Mouse (Mus musculus): Measurements from ENCODE around the gene Dbndd2. TPM values are rescaled to one million over a fixed set of nuclear protein-coding genes. Genes with fewer than 3 reads are reported as not detected.

Gene Dbndd2
- polyA plus RNA-seq (2015; fragmentation: Nextera tagmentation; extraction: Ambion mirVana): 8.8 and 10.1 TPM in 2 replicates

DNA sequence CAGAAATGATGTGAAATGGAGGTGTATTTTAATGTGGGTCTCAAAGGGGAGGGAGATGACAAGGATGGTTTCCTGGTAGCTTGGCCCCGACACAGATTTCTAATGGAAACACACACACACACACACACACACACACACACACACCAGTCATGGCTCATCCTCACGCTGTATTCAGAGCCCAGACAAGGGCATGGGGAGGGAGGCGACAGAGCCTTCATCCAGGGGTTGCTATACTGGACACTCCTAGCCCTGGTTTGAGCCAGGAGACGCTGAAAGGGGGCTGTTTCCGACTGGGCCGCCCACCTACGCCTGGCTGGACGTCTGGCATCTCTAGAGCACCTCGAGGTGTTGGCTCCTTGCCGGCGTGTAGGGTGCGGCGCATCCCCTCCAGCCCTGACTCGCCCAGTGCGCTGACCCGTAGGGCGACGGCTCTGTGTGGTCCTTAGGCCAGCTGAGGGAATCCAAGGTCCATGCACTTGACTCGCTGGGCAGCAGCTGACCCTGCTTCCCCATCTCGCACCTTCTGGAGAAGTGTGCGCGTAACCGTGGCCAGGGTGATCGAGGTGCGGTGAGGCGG, at the start of gene Dbndd2:
Dbndd2 (plus strand) TSS at position 426 of the 577 bp plus-strand sequence.
- peak; percentile 74; the same call in 1 of the 2 replicates for ATAC-seq (ENCODE audit: borderline replicate concordance, extremely low read depth, low FRiP score, low TSS enrichment)
- WGBS: 3% methylated on average over 26 of the region's 26 CpGs
- Histone ChIP-seq H3K27ac (0 out of 2 replicates have a peak within 1 kb of the TSS, but pooled peaks have one; percentile 5), H3K9ac (peak within 1 kb of the TSS; percentile 54), H3K4me1 (peaks cover 10% of the 10 kb centered on the region), H3K36me3 (peaks cover 3% of the 10 kb centered on the region; the same call in 1 of the 2 replicates), H3K9me3 (no peaks in the 10 kb centered on the region), H3K4me3 (peak within 1 kb of the TSS; percentile 82), H3K4me2 (peak within 1 kb of the TSS; percentile 100), H3K27me3 (peaks cover 26% of the 10 kb centered on the region)

DNA sequence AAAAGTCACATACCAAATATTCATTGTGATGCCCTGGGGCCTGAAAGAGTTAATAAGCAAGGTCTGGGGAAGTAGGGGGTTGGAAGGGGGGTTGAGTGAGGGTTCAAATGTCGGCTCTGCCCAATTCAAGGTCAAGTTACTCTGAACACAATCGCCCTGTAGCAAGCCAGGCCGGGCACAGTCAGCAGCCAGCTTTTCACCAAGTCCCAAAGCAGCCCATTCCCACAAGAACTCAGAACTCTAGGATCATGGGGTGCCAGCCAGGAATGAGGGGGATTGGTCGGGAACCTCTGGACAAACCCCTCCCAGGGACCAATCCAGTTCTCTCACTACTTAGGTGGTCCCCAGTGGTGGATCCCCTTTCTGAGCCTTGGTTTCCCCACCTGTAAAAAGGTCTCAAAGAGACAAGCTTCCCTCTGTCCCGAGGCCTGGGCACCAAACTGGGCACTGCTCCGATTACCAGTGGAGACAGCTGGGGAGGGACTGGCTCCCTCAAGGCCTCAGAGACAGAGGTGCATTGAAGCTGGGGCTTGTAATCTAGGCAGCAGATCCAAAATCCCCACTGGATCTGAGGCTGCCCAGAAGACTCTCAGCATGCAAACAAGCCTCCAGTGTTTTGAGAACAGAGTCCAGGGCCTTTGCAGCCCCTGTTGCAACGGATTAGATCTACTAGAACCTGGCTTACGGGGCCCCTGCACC, 49.5 kb upstream of the Dbndd2 start:
- H3K9ac ChIP-seq: no peak overlapping the region
- ATAC-seq (ENCODE audit: borderline replicate concordance, extremely low read depth, low FRiP score, low TSS enrichment): no peak
- no peaks in the 10 kb centered on the region for H3K36me3 ChIP-seq
- no peak overlapping the region for H3K4me3 ChIP-seq
- no peaks in the 10 kb centered on the region for H3K9me3 ChIP-seq
- H3K4me1 ChIP-seq: peaks cover 94% of the 10 kb centered on the region
- H3K27me3 ChIP-seq: no peaks in the 10 kb centered on the region
- peak overlapping the region; percentile 17; the same call in 1 of the 2 replicates for H3K4me2 ChIP-seq
- WGBS: 23% methylated on average over 8 of the region's 8 CpGs
- H3K27ac ChIP-seq: peak overlapping the region; percentile 35; the same call in 1 of the 2 replicates

DNA sequence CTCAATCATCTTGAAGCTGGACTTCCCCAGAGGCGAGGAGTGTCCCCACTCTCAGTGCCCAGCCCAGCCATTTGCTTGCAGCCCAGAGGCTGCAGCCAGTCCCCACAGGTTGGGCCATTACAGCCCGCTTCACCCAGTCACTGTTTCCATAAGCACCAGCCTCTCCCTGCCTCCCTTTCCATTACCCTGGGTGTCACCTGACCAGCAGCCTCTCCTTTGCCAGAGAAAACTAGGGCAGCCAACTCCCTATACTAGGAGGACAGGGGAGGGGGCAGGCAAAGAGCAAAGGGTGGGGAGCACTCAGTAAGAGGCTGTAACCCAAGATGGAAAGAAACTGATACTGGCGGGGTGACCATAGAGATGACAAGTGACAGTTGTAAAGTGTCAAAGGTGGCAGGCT, 48.9 kb upstream of the Dbndd2 start:
- WGBS: 45% methylated on average over 3 of the region's 3 CpGs
- no peaks in the 10 kb centered on the region for H3K36me3 ChIP-seq
- H3K4me1 ChIP-seq: peaks cover 94% of the 10 kb centered on the region
- peak overlapping the region; percentile 35; the same call in 1 of the 2 replicates for H3K27ac ChIP-seq
- no peak overlapping the region for H3K9ac ChIP-seq
- ATAC-seq (ENCODE audit: borderline replicate concordance, extremely low read depth, low FRiP score, low TSS enrichment): no peak
- H3K27me3 ChIP-seq: no peaks in the 10 kb centered on the region
- no peaks in the 10 kb centered on the region for H3K9me3 ChIP-seq
- no peak overlapping the region for H3K4me3 ChIP-seq
- H3K4me2 ChIP-seq: peak overlapping the region; percentile 17; the same call in 1 of the 2 replicates

DNA sequence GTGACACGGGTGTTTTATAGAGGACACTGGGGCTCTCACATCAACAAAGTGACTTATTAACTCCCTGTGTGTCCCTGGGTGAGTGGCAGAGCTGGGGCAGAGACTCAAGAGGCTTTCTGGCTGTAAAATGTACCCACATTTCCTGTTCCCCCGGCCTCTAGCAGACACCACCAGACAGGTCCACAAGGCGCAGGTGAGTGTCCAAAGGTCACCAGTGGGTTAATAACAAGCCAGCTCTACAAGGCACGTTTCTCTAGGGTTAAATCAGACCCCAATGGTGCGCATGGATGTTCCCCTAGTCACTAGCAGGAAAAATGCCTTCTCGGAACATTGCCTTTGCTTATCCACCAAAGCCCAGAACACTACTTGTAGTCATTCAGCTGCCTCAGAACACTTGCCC, 48.2 kb upstream of the Dbndd2 start:
- peak overlapping the region; percentile 26; the same call in 1 of the 2 replicates for H3K4me2 ChIP-seq
- H3K9ac ChIP-seq: no peak overlapping the region
- H3K9me3 ChIP-seq: no peaks in the 10 kb centered on the region
- H3K36me3 ChIP-seq: no peaks in the 10 kb centered on the region
- H3K4me3 ChIP-seq: no peak overlapping the region
- H3K27me3 ChIP-seq: no peaks in the 10 kb centered on the region
- WGBS: 39% methylated on average over 6 of the region's 6 CpGs
- ATAC-seq (ENCODE audit: borderline replicate concordance, extremely low read depth, low FRiP score, low TSS enrichment): no peak
- H3K4me1 ChIP-seq: peaks cover 92% of the 10 kb centered on the region
- H3K27ac ChIP-seq: peak overlapping the region; percentile 22; the same call in 1 of the 2 replicates

DNA sequence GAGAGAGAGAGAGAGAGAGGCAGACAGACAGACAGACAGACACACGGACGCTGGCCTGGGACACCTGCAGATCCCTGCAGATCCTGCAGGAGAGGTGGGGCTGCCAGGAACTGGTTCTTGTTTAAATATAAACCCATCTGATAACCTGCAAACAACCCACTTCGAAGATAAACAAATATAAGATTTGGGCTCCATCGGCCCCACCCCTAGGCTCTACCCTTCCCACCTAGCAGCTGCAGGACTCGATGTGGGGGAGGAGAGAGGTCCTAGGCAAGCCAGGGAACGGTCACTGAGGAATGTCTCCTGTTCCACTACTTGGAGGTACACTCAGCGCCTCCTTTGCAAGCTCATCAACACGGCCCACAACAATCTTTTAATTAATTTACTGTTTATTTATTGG, 47.6 kb upstream of the Dbndd2 start:
- WGBS: 35% methylated on average over 8 of the region's 8 CpGs
- H3K4me1 ChIP-seq: peaks cover 89% of the 10 kb centered on the region
- H3K36me3 ChIP-seq: no peaks in the 10 kb centered on the region
- H3K9ac ChIP-seq: no peak overlapping the region
- 0 out of 2 replicates have a peak overlapping the region, but pooled peaks have one; percentile 22 for H3K27ac ChIP-seq
- 0 out of 2 replicates have a peak overlapping the region, but pooled peaks have one; percentile 1 for H3K4me3 ChIP-seq
- peak overlapping the region; percentile 26; the same call in 1 of the 2 replicates for H3K4me2 ChIP-seq
- no peaks in the 10 kb centered on the region for H3K9me3 ChIP-seq
- H3K27me3 ChIP-seq: no peaks in the 10 kb centered on the region
- ATAC-seq (ENCODE audit: borderline replicate concordance, extremely low read depth, low FRiP score, low TSS enrichment): no peak

DNA sequence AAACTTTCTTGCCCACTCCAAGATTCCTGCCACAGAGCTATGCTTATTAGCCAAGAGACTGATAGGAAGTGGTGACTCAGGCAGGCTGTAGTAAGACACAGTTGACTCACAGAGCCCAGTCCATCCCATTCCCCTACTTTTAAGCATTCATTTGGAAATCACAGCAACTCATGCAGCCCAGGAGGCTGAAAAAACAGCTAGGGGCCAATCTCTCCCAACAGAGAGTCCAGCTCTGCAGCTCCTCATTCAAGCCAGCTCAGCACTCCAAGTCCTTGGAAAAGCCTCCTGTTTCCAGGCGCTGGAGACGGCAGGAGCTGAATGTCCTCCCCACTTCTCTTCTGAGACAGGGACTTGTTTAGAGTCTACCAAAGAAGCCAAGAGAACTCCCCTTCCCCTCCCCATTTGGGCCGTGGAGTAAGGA, 46.9 kb upstream of the Dbndd2 start:
- no peak overlapping the region; the same call in 1 of the 2 replicates for H3K27ac ChIP-seq
- peaks cover 89% of the 10 kb centered on the region for H3K4me1 ChIP-seq
- peak overlapping the region; percentile 84 for H3K4me2 ChIP-seq
- H3K36me3 ChIP-seq: no peaks in the 10 kb centered on the region
- WGBS: 37% methylated on average over 3 of the region's 3 CpGs
- ATAC-seq (ENCODE audit: borderline replicate concordance, extremely low read depth, low FRiP score, low TSS enrichment): no peak
- no peaks in the 10 kb centered on the region for H3K9me3 ChIP-seq
- no peak overlapping the region for H3K4me3 ChIP-seq
- H3K27me3 ChIP-seq: no peaks in the 10 kb centered on the region
- no peak overlapping the region for H3K9ac ChIP-seq

DNA sequence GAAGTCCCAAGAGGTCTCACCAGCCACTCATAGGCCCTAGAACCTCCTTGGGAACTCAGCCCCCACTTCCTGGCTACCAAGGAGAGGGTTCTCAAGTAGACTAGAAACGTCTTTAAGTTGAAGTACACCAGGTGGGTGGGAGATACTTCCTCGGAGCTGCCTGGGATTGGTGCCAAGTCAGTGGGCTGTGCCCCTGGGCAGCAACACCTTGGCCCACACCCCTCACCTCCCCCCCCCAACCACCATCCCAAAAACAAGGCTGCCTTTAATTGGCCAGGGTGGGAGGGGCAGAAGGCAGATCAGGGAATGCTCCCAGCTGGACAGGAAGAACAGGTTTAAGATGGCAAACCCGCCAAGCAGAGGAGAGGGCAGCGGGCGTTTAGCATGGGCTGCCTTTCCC, 45.6 kb upstream of the Dbndd2 start:
- Histone ChIP-seq H3K9me3 (no peaks in the 10 kb centered on the region), H3K4me3 (peak overlapping the region; percentile 74), H3K9ac (no peak overlapping the region), H3K4me1 (peaks cover 76% of the 10 kb centered on the region), H3K4me2 (peak overlapping the region; percentile 84), H3K27me3 (no peaks in the 10 kb centered on the region), H3K36me3 (no peaks in the 10 kb centered on the region), H3K27ac (peak overlapping the region; percentile 69; the same call in 1 of the 2 replicates)
- ATAC-seq (ENCODE audit: borderline replicate concordance, extremely low read depth, low FRiP score, low TSS enrichment): peak; percentile 19
- WGBS: 49% methylated on average over 5 of the region's 5 CpGs

DNA sequence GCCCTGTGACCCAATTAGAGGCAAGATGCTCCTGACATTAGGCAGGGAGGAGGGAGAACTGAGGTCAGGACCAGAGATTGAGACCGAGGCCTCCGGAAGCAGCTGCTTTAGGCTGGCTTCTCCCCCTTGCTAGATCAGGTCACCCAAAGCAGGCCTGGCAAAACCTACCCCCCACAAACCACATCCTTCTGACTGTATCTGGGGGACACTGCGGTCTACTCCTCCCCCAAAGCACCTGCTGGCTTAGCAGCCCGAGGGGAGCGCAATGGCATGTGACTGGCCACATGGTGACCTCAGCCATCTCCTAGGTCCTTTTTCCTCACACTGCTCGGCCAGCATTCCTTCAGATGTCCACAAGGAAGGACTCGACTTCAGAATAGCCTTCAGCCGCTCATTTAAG, 44.8 kb upstream of the Dbndd2 start:
- Histone ChIP-seq H3K36me3 (no peaks in the 10 kb centered on the region), H3K4me2 (peak overlapping the region; percentile 84), H3K4me1 (peaks cover 68% of the 10 kb centered on the region), H3K27ac (peak overlapping the region; percentile 69), H3K4me3 (peak overlapping the region; percentile 74), H3K9me3 (no peaks in the 10 kb centered on the region), H3K9ac (peak overlapping the region; percentile 83), H3K27me3 (no peaks in the 10 kb centered on the region)
- no peak for ATAC-seq (ENCODE audit: borderline replicate concordance, extremely low read depth, low FRiP score, low TSS enrichment)
- WGBS: 38% methylated on average over 8 of the region's 8 CpGs

DNA sequence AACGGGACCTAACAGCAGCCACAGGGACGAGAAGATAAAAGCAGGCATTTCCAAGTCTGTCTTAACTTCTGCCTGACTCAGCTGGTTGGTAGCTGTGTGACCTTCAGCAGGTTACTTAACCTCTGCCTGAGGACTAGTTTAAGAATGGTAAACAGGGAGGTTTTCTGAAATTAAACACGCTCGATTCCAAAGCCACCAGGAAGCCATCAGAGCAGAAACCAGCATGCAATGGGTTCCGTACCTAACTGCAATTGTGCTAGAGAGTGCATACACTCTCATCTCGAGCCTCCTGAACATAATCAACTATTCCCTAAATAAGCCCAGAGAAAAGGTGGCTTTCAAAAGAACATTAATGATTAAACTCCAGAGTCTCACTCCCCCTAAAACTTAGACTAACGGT, 44.2 kb upstream of the Dbndd2 start:
- peak overlapping the region; percentile 74 for H3K4me3 ChIP-seq
- H3K36me3 ChIP-seq: no peaks in the 10 kb centered on the region
- H3K27ac ChIP-seq: 0 out of 2 replicates have a peak overlapping the region, but pooled peaks have one; percentile 69
- WGBS: 25% methylated on average over 7 of the region's 7 CpGs
- ATAC-seq (ENCODE audit: borderline replicate concordance, extremely low read depth, low FRiP score, low TSS enrichment): no peak
- no peaks in the 10 kb centered on the region for H3K9me3 ChIP-seq
- peak overlapping the region; percentile 83 for H3K9ac ChIP-seq
- no peaks in the 10 kb centered on the region for H3K27me3 ChIP-seq
- peaks cover 62% of the 10 kb centered on the region for H3K4me1 ChIP-seq
- H3K4me2 ChIP-seq: peak overlapping the region; percentile 84

DNA sequence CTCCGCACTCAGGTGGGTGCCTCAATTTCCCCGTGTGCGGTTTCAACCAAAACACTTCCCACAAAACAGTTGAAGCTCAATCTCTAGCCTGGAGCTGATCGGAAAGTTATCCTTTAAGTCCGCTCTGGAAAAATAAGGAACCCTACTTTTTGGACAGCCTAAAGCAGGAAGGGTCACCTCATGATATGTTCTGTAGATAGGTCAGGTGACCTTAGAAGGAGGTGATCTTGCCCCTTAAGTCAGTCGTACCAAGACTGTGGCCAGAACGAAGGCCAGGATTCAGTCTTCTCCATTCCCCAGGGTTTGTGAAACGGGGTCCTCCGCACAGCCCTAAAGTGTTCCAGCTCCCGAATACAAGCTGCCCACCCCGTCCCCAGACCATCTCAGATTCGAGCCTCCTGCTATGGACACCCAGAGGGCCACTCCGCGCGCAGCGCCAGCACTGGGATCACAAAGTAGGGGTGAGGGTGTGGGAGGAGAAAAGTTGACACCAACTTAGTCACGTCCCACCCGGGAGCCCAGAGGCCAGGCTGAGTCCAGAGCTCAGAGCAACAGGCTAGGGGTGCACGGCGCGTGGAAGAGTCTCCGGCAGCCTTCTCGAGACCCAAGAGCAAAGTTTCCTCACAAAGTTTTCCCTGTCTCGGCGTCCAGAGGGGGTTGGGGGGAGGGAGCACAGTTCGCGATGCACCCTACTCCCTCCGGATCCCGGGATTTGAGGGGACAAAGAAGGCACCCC, 43.4 kb upstream of the Dbndd2 start:
- Histone ChIP-seq H3K4me3 (peak overlapping the region; percentile 74), H3K36me3 (no peaks in the 10 kb centered on the region), H3K27me3 (no peaks in the 10 kb centered on the region), H3K27ac (peak overlapping the region; percentile 89), H3K4me2 (peak overlapping the region; percentile 84), H3K9ac (peak overlapping the region; percentile 83), H3K9me3 (no peaks in the 10 kb centered on the region), H3K4me1 (peaks cover 54% of the 10 kb centered on the region)
- peak; percentile 65 for ATAC-seq (ENCODE audit: borderline replicate concordance, extremely low read depth, low FRiP score, low TSS enrichment)
- WGBS: 3% methylated on average over 29 of the region's 29 CpGs

DNA sequence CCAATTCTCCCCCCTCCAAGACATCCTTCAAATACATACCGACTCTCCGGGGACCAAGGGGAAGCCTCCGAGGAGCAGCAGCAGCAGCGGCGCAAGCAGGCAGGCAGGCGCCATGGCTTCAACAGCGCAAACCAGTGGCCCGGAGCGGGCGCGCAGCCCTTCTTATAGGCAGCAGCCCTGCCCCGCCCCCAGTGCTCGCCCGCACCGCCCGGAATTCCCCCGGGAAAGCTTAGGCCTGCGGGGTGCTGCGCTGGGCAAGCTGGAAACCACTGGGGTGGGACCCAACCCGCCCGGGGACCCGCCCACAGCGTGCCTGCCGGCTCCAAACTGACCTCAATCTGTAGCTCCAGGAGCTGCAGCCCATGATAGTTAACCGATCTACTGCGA, 42.9 kb upstream of the Dbndd2 start:
- ATAC-seq (ENCODE audit: borderline replicate concordance, extremely low read depth, low FRiP score, low TSS enrichment): peak; percentile 94
- Histone ChIP-seq H3K4me3 (peak overlapping the region; percentile 74), H3K9ac (peak overlapping the region; percentile 83), H3K9me3 (no peaks in the 10 kb centered on the region), H3K4me1 (peaks cover 50% of the 10 kb centered on the region), H3K27ac (peak overlapping the region; percentile 89), H3K4me2 (peak overlapping the region; percentile 84), H3K27me3 (no peaks in the 10 kb centered on the region), H3K36me3 (no peaks in the 10 kb centered on the region)
- 0% methylated on average over 26 of the region's 26 CpGs for WGBS
